Mouse (Mus musculus) stomach, postnatal 0 days (tissue): ENCODE measurements around the gene Mrps18c.

Experiments used
- CTCF ChIP-seq: IDR thresholded peaks from 2 replicates; pipeline ENCODE4 v1.5.1; 2016; ENCODE audit warnings: antibody characterized with exemption, low read depth, mild to moderate bottlenecking, moderate library complexity
- EP300 ChIP-seq: optimal IDR thresholded peaks from 2 replicates; pipeline ENCODE3; 2016; ENCODE audit warnings: antibody characterized with exemption

DNA sequence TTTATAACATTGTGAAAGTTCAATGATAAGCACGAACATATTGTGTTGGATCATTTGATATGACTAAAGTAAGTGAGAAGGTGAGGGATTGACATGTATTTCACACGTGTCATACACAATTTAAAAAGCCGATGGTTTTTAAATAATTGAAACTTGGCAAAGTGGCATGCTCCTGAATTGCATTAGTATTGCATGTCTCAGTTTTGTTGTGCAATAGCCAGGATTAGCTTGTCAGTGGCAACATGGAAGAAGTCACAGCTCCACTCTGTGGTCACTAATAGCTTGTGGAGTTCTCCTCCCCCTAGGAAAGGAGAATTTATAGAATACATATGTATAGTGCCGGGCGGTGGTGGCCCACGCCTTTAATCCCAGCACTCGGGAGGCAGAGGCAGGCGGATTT, 22.9 kb downstream of the Mrps18c start:
- peak; percentile 49 for TF ChIP-seq CTCF
- no peak for TF ChIP-seq EP300
